ENCODE assay signal across 24 mouse cellular contexts in the genomic region with DNA sequence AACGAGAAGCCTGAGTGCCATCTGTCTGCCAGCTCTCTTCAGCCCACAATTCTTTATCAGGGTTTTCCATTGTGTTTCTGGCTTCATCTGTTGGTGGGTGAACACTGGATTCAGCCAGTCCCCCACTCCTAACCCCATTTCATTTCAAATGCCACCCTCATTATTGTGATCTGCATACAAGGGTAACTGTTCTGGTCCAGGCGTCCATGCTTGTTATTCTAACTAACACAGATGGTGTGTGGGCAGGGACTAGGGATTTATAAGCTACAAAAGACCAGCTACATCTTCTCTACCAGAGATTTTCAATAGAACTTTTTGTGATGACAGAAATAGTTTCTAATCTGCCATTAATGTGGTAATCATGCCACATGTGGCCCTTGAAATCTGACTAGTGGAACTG.
DNase-seq lines count a peak whose midpoint lies in the region; ATAC-seq lines count a peak whose summit lies in the region.
"Had no signal": no experiment of that assay in that cellular context is flagged by ENCODE, and none has a peak within 500 bp of the region (broad histone marks: within the 10 kb centered on the region; RNA-seq: fewer than 3 reads in every experiment).

No protein-coding gene starts in this region.

- DNase-seq in layer of hippocampus, adult 18-20 months (ENCODE audit: low spot score in 2 of 2), result peak; percentile 23 to 76
- no peak for DNase-seq in layer of hippocampus, postnatal 25 days (ENCODE audit: extremely low spot score in 1 of 2, low spot score in 1 of 2)
- peak; percentile 7 for DNase-seq in right cerebral cortex, postnatal 25 days
- no peak for DNase-seq in right cerebral cortex, postnatal 14 days
- DNase-seq in layer of hippocampus, adult 9-10 months (ENCODE audit: low spot score), result peak; percentile 39
- DNase-seq in telencephalon, adult 2 months (ENCODE audit: low read depth, low spot score), result peak; percentile 39
- DNase-seq: adrenal gland, postnatal 14 days; cerebellum, adult 8-10 months; cerebellum, postnatal 25 days; gastrocnemius, postnatal 10 days; heart, postnatal 10 days; kidney, adult 11 months; kidney, postnatal 14 days; left cerebral cortex, postnatal 4 days; liver, embryonic 13.5 days; lung, adult 18-20 months; lung, postnatal 4 days; thymus, adult 2 months; thymus, postnatal 36 days had no signal

- ATAC-seq in cerebellum, adult (ENCODE audit: insufficient number of reproducible peaks, low FRiP score, low TSS enrichment), result no peak
- ATAC-seq: CD4-positive, CD25-positive, alpha-beta regulatory T cell, adult 4 months; forebrain, embryonic 13.5 days; inflammation-experienced regulatory T-cells, adult 6 months; lung, postnatal 0 days had no signal

Comparison
In these comparisons a context has a peak if more than half of its experiments do, and no peak if none do; other contexts are left out.
1. DNase-seq: peak in layer of hippocampus, adult 18-20 months (2 of 2), right cerebral cortex, postnatal 25 days (single experiment), layer of hippocampus, adult 9-10 months (single experiment) and telencephalon, adult 2 months (single experiment); none in layer of hippocampus, postnatal 25 days (0 of 2) and right cerebral cortex, postnatal 14 days (single experiment).